Mouse (Mus musculus) ES-Bruce4 (cell line): ENCODE measurements around the gene Traf3ip3.

ENCODE experiments used
- CTCF ChIP-seq: IDR thresholded peaks from one replicate; pipeline ENCODE4 v1.8.1; 2011; ENCODE audit warnings: low read depth, low read length
- EP300 ChIP-seq: IDR thresholded peaks from 2 replicates; pipeline ENCODE4 v1.6.1; 2011; ENCODE audit warnings: low read depth, low read length; ENCODE audit not compliant: insufficient read depth
- POLR2A ChIP-seq: IDR thresholded peaks from one replicate; pipeline ENCODE4 v1.8.1; 2011; ENCODE audit warnings: low read length; ENCODE audit not compliant: insufficient read depth

GRCm38 (mm10) chr1:193241436-193241835 lies 39.9 kb upstream of the Traf3ip3 start:
- TF ChIP-seq POLR2A: no peak
- no peak for TF ChIP-seq CTCF
- no peak for TF ChIP-seq EP300
